Mouse (Mus musculus): ENCODE results near the gene Mex3a. TPM values are rescaled to one million over a fixed set of nuclear protein-coding genes. Genes with fewer than 3 reads are reported as not detected.

Mex3a gene
- total RNA-seq, 2 experiments from 2014 or later: 2.8 to 3.7 TPM

DNA sequence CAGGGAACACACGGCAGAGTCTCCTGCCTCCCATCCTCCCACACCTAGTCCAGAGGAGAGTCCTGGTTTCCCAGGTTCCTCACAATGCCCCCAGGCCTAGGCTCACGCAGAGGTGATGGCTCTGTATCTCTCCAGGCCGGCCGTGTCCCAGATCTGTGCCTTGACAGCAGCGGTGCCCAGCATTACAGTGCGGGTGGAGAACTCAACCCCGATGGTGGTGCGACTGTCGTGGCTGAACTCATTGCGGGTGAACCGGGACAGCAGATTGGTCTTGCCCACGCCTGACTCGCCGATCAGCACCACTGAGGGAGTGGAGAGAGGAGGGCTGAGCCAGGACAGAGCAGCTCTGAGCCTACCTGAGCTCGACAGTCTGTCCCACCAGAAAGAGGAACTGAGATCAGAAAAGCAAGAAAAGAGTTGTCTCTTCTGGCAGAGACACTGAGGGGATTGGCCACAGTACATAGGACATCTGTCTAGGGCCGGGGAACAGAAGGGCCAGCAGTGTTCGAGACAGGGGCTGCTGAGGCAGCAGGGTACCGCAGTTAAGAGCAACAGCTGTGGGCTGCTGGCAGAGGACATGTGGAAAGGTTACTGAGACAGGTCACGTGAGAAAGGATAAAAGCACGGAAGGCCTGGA, 12.9 kb downstream of the Mex3a start:
- TF ChIP-seq CTCF (conservative IDR thresholded peaks at IDR 0.05): no peak
- Histone ChIP-seq H3K4me3 (no peak overlapping the region), H3K27ac (no peak overlapping the region)
- no peak for DNase-seq (ENCODE audit: low spot score in 2 of 2)

- no peak for TF ChIP-seq CTCF (conservative IDR thresholded peaks at IDR 0.05)
- no peak overlapping the region for H3K4me3 ChIP-seq
- no peak overlapping the region for H3K27ac ChIP-seq
- DNase-seq (ENCODE audit: low spot score in 2 of 2): no peak
Measured at GRCm38 (mm10) chr3:88546674-88547418, 14.7 kb downstream of the Mex3a start.

- no peak within 1 kb of the TSS for H3K4me3 ChIP-seq
- no peak within 1 kb of the TSS for H3K27ac ChIP-seq
- no peak for DNase-seq (ENCODE audit: low spot score in 2 of 2)
- TF ChIP-seq CTCF (conservative IDR thresholded peaks at IDR 0.05): no peak
Measured at GRCm38 (mm10) chr3:88548180-88548917, 16.2 kb downstream of the Mex3a start, which contains the start of gene Rab25. Rab25 (minus strand) TSS chr3:88548300.

GRCm38 (mm10) chr3:88551586-88551985, 19.4 kb downstream of the Mex3a start:
- TF ChIP-seq CTCF (conservative IDR thresholded peaks at IDR 0.05): no peak
- DNase-seq (ENCODE audit: low spot score in 2 of 2): no peak
- no peak overlapping the region for H3K27ac ChIP-seq
- H3K4me3 ChIP-seq: peak overlapping the region; percentile 98

- DNase-seq (ENCODE audit: low spot score in 2 of 2): no peak
- Histone ChIP-seq H3K4me3 (peak overlapping the region; percentile 98), H3K27ac (peak overlapping the region; percentile 99)
- no peak for TF ChIP-seq CTCF (conservative IDR thresholded peaks at IDR 0.05)
Measured at GRCm38 (mm10) chr3:88552082-88552645, 20.0 kb downstream of the Mex3a start.

DNA sequence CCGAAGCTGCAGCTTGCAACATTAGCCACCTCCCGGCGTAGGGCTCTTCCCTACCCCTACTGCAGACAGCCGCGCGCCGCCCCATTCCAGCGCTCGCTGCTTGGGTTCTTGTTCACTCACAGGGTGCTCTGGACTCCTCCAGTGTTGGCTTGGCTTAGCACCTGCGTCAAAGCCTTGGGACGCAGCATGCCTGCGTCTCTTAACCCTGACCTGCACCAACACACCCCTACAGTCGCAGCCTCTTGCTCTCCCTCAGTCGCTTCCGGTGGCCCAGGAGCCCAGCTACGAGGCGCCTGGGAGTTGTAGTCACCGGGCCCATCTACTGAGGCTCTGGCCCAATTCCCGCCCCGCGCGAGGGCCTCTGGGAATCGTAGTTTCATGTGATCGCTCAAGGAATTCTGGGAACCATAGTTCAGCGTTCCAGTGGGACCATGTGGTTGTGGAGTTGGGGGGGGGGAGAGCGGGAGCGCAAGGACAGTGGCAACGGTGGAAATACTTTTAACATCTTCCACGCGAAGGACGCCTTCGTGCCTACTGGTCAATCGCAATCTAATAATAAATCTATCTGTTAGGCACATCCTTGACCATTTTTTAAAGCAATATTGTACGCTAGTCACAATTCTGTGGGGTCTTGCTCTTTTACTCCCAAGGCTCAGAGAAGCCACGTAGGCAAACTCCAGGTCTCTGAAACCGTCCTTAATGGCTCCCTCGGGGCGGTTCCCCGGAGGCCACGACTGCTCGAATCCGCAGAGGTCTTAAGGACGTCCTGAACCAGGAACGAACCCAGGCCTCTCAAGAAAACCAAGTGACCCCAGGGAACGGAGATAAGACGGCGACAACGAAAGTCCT, 20.7 kb downstream of the Mex3a start, which contains the start of gene Lamtor2:
Lamtor2 (minus strand) TSS at position 399 of the 849 bp plus-strand sequence.
- TF ChIP-seq CTCF (conservative IDR thresholded peaks at IDR 0.05): no peak
- H3K27ac ChIP-seq: peak within 1 kb of the TSS; percentile 99
- H3K4me3 ChIP-seq: peak within 1 kb of the TSS; percentile 98
- DNase-seq (ENCODE audit: low spot score in 2 of 2): peak; percentile 99

- TF ChIP-seq CTCF (conservative IDR thresholded peaks at IDR 0.05): peak; percentile 84
- Histone ChIP-seq H3K4me3 (peak within 1 kb of the TSS; percentile 98), H3K27ac (peak within 1 kb of the TSS; percentile 99)
- DNase-seq (ENCODE audit: low spot score in 2 of 2): peak; percentile 82 to 92
Measured at GRCm38 (mm10) chr3:88553525-88553879, 21.3 kb downstream of the Mex3a start, which contains the start of gene Ubqln4. Ubqln4 (plus strand) TSS chr3:88553758.

DNA sequence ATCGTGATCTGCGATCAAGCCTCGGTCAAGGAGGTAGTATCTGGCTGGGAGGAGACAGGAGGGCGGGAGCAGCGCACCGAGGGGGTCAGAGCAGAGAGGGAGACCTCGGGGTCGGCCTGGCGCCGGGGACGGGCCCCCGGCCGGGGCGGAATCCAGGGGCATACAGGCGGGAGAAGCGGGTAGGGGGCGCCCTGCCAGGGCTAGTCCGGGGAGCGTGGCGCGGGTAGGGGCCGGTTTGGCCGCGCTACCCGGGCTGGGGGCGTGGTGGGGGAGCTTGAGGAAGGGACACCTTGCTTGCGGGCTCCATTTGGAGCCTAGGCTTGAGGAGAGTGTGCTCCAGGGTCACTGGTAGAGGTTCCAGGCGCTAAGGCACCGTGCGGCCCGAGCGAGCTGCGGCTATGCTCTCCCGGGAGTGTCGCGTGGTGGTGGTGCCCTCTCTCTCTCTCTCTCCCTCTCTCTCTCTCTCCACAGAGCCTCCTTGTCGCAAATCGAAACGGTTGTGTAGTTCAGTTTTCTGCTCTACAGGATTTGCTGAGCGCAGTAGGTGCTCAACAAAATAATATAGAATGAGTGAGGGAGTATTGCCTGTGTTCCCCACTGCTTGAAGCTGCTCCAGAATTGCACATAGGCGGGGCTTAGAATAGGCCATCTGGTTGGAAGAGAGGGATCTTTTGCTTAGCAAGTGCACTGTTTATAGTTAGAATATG, 21.8 kb downstream of the Mex3a start:
- TF ChIP-seq CTCF (conservative IDR thresholded peaks at IDR 0.05): no peak
- H3K27ac ChIP-seq: peak overlapping the region; percentile 99
- peak; percentile 41 to 64 for DNase-seq (ENCODE audit: low spot score in 2 of 2)
- H3K4me3 ChIP-seq: peak overlapping the region; percentile 98

DNA sequence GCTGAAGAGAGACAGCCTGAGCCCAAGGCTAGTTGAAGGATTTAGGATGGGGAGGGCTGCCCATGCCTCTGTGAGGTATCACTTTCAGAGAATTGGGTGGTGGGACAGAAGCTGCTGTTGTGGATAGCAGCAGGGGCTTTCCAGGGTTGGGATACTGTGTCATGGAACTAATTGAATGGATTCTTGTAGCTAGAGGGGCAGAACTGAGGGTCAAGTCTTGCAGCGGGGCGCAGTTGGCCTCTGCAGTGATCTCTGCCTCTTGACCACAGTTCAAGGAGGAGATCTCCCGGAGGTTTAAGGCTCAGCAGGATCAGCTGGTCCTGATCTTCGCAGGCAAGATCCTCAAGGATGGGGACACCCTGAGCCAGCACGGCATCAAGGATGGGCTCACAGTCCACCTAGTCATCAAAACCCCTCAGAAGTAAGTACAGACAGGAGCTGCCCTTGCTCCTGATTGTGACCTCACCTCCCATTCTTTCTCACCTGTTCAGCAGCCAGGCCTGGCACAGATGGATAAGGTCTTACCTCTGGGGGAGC, 22.9 kb downstream of the Mex3a start:
- TF ChIP-seq CTCF (conservative IDR thresholded peaks at IDR 0.05): no peak
- Histone ChIP-seq H3K4me3 (no peak overlapping the region; the same call in 1 of the 2 replicates), H3K27ac (no peak overlapping the region)
- DNase-seq (ENCODE audit: low spot score in 2 of 2): no peak

DNA sequence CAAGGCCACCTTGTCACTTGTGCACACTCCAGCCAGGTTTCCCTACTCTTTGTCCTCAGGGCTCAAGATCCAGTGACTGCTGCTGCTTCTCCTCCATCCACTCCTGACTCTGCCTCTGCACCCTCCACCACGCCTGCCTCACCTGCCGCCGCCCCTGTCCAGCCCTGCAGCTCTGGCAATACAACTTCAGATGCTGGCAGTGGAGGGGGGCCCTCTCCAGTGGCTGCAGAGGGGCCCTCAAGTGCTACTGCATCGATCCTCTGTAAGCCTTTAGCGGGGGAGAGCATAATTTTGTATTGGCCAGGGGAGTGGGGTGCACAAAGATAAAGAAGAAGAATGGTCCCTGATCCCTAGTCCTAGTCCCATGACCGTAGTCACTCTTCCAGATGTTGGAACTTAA, 23.5 kb downstream of the Mex3a start:
- H3K27ac ChIP-seq: no peak overlapping the region
- no peak for DNase-seq (ENCODE audit: low spot score in 2 of 2)
- TF ChIP-seq CTCF (conservative IDR thresholded peaks at IDR 0.05): no peak
- no peak overlapping the region for H3K4me3 ChIP-seq

GRCm38 (mm10) chr3:88556616-88557015, 24.4 kb downstream of the Mex3a start:
- Histone ChIP-seq H3K27ac (no peak overlapping the region), H3K4me3 (no peak overlapping the region)
- no peak for DNase-seq (ENCODE audit: low spot score in 2 of 2)
- no peak for TF ChIP-seq CTCF (conservative IDR thresholded peaks at IDR 0.05)
